Mouse (Mus musculus): ENCODE results near the gene Card19. TPM values are rescaled to one million over a fixed set of nuclear protein-coding genes. Genes with fewer than 3 reads are reported as not detected.

Gene Card19
- total and polyA plus RNA-seq, 3 experiments = 15.8 to 51.8 TPM; not detected in 1

- no peaks in the 10 kb centered on the region for H3K4me1 ChIP-seq (ENCODE audit: control insufficient read depth in 1 of 2, insufficient read depth in 2 of 2, low read length in 2 of 2)
- no peak overlapping the region for H3K27ac ChIP-seq (ENCODE audit: control insufficient read depth, low read depth, low read length)
- no peak overlapping the region for H3K9ac ChIP-seq (ENCODE audit: control insufficient read depth, low read depth, low read length, poor library complexity, severe bottlenecking)
- 0 out of 4 replicates have a peak, but pooled peaks cover 0 to 2% of the 10 kb centered on the region in 2 experiments for H3K27me3 ChIP-seq (ENCODE audit: control insufficient read depth in 1 of 2, insufficient read depth in 2 of 2, low read length in 2 of 2)
- TF ChIP-seq KAT2A (conservative IDR thresholded peaks at IDR 0.05; ENCODE audit: low read depth, low read length) (no peak), MEF2A (IDR thresholded peaks at IDR 0.05; ENCODE audit: extremely low read depth, insufficient replicate concordance, low read depth, low read length, poor library complexity, severe bottlenecking) (no peak), POLR2AphosphoS2 (IDR thresholded peaks at IDR 0.05; ENCODE audit: low read length) (no peak), JUND (IDR thresholded peaks at IDR 0.05; ENCODE audit: low read depth, low read length) (no peak), ELF1 (IDR thresholded peaks at IDR 0.05; ENCODE audit: low read depth, low read length) (no peak), MAX (IDR thresholded peaks at IDR 0.05; ENCODE audit: low read length) (no peak), USF1 (IDR thresholded peaks at IDR 0.05; ENCODE audit: low read depth, low read length) (no peak), CHD2 (IDR thresholded peaks at IDR 0.05; ENCODE audit: low read length) (no peak), USF2 (IDR thresholded peaks at IDR 0.05; ENCODE audit: borderline replicate concordance in 1 of 2, insufficient read depth in 1 of 2, low read depth in 1 of 2, low read length in 2 of 2) (no peak), ZC3H11A (IDR thresholded peaks at IDR 0.05; ENCODE audit: low read depth, low read length) (no peak), ZNF384 (IDR thresholded peaks at IDR 0.05; ENCODE audit: low read depth, low read length) (no peak), RAD21 (IDR thresholded peaks at IDR 0.05; ENCODE audit: low read depth, low read length) (no peak), POLR2AphosphoS5 (IDR thresholded peaks at IDR 0.05; ENCODE audit: borderline replicate concordance, low read depth, low read length) (no peak), EP300 (IDR thresholded peaks at IDR 0.05; ENCODE audit: low read depth in 1 of 2, low read length in 2 of 2) (no peak), CHD1 (IDR thresholded peaks at IDR 0.05; ENCODE audit: low read depth, low read length) (no peak), ZKSCAN1 (IDR thresholded peaks at IDR 0.05; ENCODE audit: low read depth, low read length) (no peak), TAL1 (IDR thresholded peaks at IDR 0.05; ENCODE audit: low read length) (no peak), POLR2A (IDR thresholded peaks at IDR 0.05; ENCODE audit: control insufficient read depth in 1 of 2, insufficient read depth in 1 of 2, low read depth in 1 of 2, low read length in 2 of 2, poor library complexity in 1 of 2) (no peak)
- no peak overlapping the region for H3K4me3 ChIP-seq (ENCODE audit: control insufficient read depth in 1 of 2, insufficient read depth in 1 of 2, low read depth in 2 of 2, low read length in 2 of 2)
- no peak for DNase-seq (ENCODE audit: low read depth, low spot score)
- no peaks in the 10 kb centered on the region for H3K79me2 ChIP-seq (ENCODE audit: control insufficient read depth, insufficient read depth, low read length, poor library complexity)
- H3K9me3 ChIP-seq (replicated peaks; ENCODE audit: insufficient read depth, low read length) = no peaks in the 10 kb centered on the region
- H3K36me3 ChIP-seq (ENCODE audit: control insufficient read depth in 1 of 2, insufficient read depth in 2 of 2, low read length in 2 of 2) = no peaks in the 10 kb centered on the region
These were observed 9.3 kb upstream of the Card19 start for GRCm38 (mm10) chr13:49225159-49225558.

DNA sequence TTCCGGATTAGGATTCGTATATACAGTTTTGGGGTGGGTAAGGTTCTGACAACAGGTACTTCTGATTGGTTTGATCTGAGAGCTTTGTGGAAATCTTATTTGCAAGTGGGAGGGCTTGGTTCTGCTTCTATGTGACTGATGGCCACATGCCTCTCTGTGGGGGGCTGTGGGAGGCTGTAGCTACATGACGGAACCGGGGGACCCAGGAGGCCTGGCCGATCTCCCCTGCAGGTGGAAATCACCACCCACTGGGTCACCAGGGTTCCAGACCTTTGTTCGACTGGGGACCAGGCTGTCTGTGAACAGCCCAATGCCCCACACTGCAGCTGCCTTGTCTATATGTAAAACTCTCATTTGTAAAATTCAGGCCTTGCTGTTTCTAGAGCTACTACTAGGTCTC is 8.9 kb upstream of the Card19 start:
- no peak overlapping the region for H3K27ac ChIP-seq (ENCODE audit: control insufficient read depth, low read depth, low read length)
- no peaks in the 10 kb centered on the region for H3K36me3 ChIP-seq (ENCODE audit: control insufficient read depth in 1 of 2, insufficient read depth in 2 of 2, low read length in 2 of 2)
- no peaks in the 10 kb centered on the region for H3K9me3 ChIP-seq (replicated peaks; ENCODE audit: insufficient read depth, low read length)
- no peaks in the 10 kb centered on the region for H3K79me2 ChIP-seq (ENCODE audit: control insufficient read depth, insufficient read depth, low read length, poor library complexity)
- TF ChIP-seq ETS1 (IDR thresholded peaks at IDR 0.05; ENCODE audit: low read depth, low read length) = no peak
- no peak for TF ChIP-seq MAX (IDR thresholded peaks at IDR 0.05; ENCODE audit: low read length)
- no peak for TF ChIP-seq ZKSCAN1 (IDR thresholded peaks at IDR 0.05; ENCODE audit: low read depth, low read length)
- TF ChIP-seq KAT2A (conservative IDR thresholded peaks at IDR 0.05; ENCODE audit: low read depth, low read length) = no peak
- no peak for TF ChIP-seq EP300 (IDR thresholded peaks at IDR 0.05; ENCODE audit: low read depth in 1 of 2, low read length in 2 of 2)
- no peak for TF ChIP-seq CHD1 (IDR thresholded peaks at IDR 0.05; ENCODE audit: low read depth, low read length)
- no peak for TF ChIP-seq NELFE (IDR thresholded peaks at IDR 0.05; ENCODE audit: low read depth, low read length)
- TF ChIP-seq USF2 (IDR thresholded peaks at IDR 0.05; ENCODE audit: borderline replicate concordance in 1 of 2, insufficient read depth in 1 of 2, low read depth in 1 of 2, low read length in 2 of 2) = no peak
- no peak overlapping the region for H3K4me3 ChIP-seq (ENCODE audit: control insufficient read depth in 1 of 2, insufficient read depth in 1 of 2, low read depth in 2 of 2, low read length in 2 of 2)
- DNase-seq (ENCODE audit: low read depth, low spot score) = no peak
- H3K9ac ChIP-seq (ENCODE audit: control insufficient read depth, low read depth, low read length, poor library complexity, severe bottlenecking) = no peak overlapping the region
- H3K27me3 ChIP-seq (ENCODE audit: control insufficient read depth in 1 of 2, insufficient read depth in 2 of 2, low read length in 2 of 2) = 0 out of 4 replicates have a peak, but pooled peaks cover 0 to 2% of the 10 kb centered on the region in 2 experiments
- no peaks in the 10 kb centered on the region for H3K4me1 ChIP-seq (ENCODE audit: control insufficient read depth in 1 of 2, insufficient read depth in 2 of 2, low read length in 2 of 2)
